Mouse (Mus musculus) granulocyte monocyte progenitor cell, adult 5-6 weeks (primary cell): ENCODE measurements around the gene Tdpoz4. TPM values are rescaled to one million over a fixed set of nuclear protein-coding genes. Genes with fewer than 3 reads are reported as not detected.
"Not testable (repeated sequence)": the region's sequence is repeated elsewhere in the genome, so short reads cannot be mapped to it uniquely, and the experiment has no call there.

Source experiments
- ATAC-seq: replicated peaks from 2 replicates; pipeline ENCODE4 v1.8.0; 2016; ENCODE audit warnings: mild to moderate bottlenecking, moderate TSS enrichment, inconsistent platforms; ENCODE audit not compliant: poor library complexity, severe bottlenecking
- total RNA-seq, 2 experiments: library from RNA; stranded (forward) in 1 of 2; stranded (reverse) in 1 of 2; fragments of 200-712, 200-1000 nt in 1 of 2; fragments of >200 nt in 1 of 2; fragmentation: Nextera tagmentation in 1 of 2; gene quantifications; 2 replicates each; pipeline ENCODE4 v1.2.3; 2014 to 2017

Gene Tdpoz4
- not detected in 2 replicates for total RNA-seq (2014; fragmentation: Nextera tagmentation)
- total RNA-seq (2017): not detected in 2 replicates

DNA sequence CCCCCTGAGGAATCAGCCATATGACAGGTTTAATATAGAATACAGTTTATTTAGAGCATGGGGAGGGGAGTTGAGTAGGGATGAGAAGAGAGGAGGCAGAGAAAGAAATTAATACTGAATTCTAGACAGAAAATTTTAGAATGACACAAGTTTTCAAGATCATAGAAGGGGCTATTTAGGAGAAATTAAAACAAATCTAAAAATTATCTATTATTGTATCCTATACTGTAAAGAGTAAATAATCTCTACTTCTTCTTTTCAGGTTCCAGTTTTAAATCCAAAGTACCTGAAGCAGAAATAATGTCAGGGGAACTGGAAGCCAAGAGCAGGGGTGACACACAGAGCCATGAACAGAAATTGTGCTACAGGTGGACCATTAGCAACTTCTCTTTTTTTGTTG is at the start of gene Tdpoz4:
TSS of gene Tdpoz4 (plus strand) at position 301 of the 400 bp plus-strand sequence.
- not testable (repeated sequence) for ATAC-seq

GRCm38 (mm10) chr3:93754022-93754421 is 42.2 kb upstream of the Tdpoz4 start:
- ATAC-seq: not testable (repeated sequence)

DNA sequence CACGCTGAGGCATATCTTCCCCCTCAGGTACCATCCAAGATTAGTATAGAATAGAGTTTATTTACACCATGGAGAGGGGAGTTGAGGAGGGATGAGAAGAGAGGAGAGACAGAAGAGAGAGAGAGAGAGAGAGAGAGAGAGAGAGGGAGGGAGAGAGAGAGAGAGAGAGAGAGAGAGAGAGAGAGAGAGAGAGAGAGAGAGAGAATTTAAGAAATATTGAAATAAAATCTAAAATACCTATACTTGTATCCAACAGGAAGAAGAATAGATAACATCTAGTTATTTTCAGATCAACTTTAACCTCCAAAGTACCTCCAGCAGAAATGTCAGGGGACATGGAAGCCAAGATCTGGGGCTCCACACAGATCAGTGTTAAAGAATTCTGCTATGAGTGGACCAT is 23.5 kb upstream of the Tdpoz4 start, which contains the start of gene Gm5773:
TSS of gene Gm5773 (plus strand) at position 301 of the 400 bp plus-strand sequence.
- ATAC-seq: not testable (repeated sequence)

DNA sequence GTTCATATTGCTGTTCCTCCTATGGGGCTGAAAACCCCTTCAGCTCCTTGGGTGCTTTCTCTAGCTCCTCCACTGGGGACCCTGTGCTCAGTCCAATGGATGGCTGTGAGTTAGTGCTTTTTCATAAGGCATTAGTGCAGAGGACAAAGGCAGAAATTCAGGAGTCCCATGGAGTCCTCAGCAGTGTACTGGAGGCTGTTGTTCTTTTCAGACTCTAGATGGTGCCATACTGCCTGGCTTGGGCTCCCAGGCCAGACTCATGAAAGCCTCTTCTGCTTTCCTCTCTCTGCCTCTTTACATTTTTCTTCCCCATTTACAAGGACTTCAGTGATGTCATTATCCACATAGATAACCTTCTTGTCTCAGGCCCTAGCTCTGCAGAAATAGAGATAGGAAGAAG is 17.1 kb downstream of the Tdpoz4 start:
- not testable (repeated sequence) for ATAC-seq

- not testable (repeated sequence) for ATAC-seq
Observed at GRCm38 (mm10) chr3:93825720-93826119, 29.5 kb downstream of the Tdpoz4 start, which contains the start of gene Tdpoz3. Gene Tdpoz3, plus strand, starts transcription at chr3:93826020.

Other genes with a start within 250 kb of the Tdpoz4 start
- 146 and 257 TPM in 2 replicates for gene S100a10, start 241.3 kb upstream of the Tdpoz4 start, total RNA-seq (2014; fragmentation: Nextera tagmentation)
- gene S100a10, start 241.3 kb upstream of the Tdpoz4 start, total RNA-seq (2017): 203 and 212 TPM in 2 replicates
- not detected in 2 replicates for gene Tdpoz2, start 143.7 kb upstream of the Tdpoz4 start, total RNA-seq (2014; fragmentation: Nextera tagmentation)
- not detected in 2 replicates for gene Tdpoz2, start 143.7 kb upstream of the Tdpoz4 start, total RNA-seq (2017)
- not detected in 2 replicates for gene Tdpoz1, start 120.1 kb upstream of the Tdpoz4 start, total RNA-seq (2014; fragmentation: Nextera tagmentation)
- not detected in 2 replicates for gene Tdpoz1, start 120.1 kb upstream of the Tdpoz4 start, total RNA-seq (2017)
- gene Gm37596, start 103.3 kb upstream of the Tdpoz4 start, total RNA-seq (2014; fragmentation: Nextera tagmentation): not detected in 2 replicates
- not detected in 2 replicates for gene Gm37596, start 103.3 kb upstream of the Tdpoz4 start, total RNA-seq (2017)
- not detected in 2 replicates for gene Gm5773, start 23.4 kb upstream of the Tdpoz4 start, total RNA-seq (2014; fragmentation: Nextera tagmentation)
- not detected in 2 replicates for gene Gm5773, start 23.4 kb upstream of the Tdpoz4 start, total RNA-seq (2017)
- gene Tdpoz3, start 29.6 kb downstream of the Tdpoz4 start, total RNA-seq (2014; fragmentation: Nextera tagmentation): not detected in 2 replicates
- gene Tdpoz3, start 29.6 kb downstream of the Tdpoz4 start, total RNA-seq (2017): not detected in 2 replicates
- gene Gm9117, start 147.1 kb downstream of the Tdpoz4 start, total RNA-seq (2014; fragmentation: Nextera tagmentation): not detected in 2 replicates
- not detected in 2 replicates for gene Gm9117, start 147.1 kb downstream of the Tdpoz4 start, total RNA-seq (2017)
- not detected in 2 replicates for gene Tdpoz5, start 164.9 kb downstream of the Tdpoz4 start, total RNA-seq (2014; fragmentation: Nextera tagmentation)
- gene Tdpoz5, start 164.9 kb downstream of the Tdpoz4 start, total RNA-seq (2017): not detected in 2 replicates